Mouse (Mus musculus) neutrophil, adult 5-6 weeks (primary cell): ENCODE data around the gene Otud7a. TPM values are rescaled to one million over a fixed set of nuclear protein-coding genes. Genes with fewer than 3 reads are reported as not detected.

Experiments
- ATAC-seq: fragments of 151-379, 151-347 bp; 2 replicates; pipeline ENCODE4 v1.8.0; 2017; ENCODE audit warnings: mild to moderate bottlenecking, moderate TSS enrichment; ENCODE audit not compliant: insufficient number of reproducible peaks, poor library complexity, low FRiP score, severe bottlenecking; ENCODE audit errors: extremely low read depth
- total RNA-seq: library from RNA; stranded (forward); fragments of 200-1000 nt; gene quantifications from 2 replicates; pipeline ENCODE4 v1.2.3, GENCODE M21; 2017

The Otud7a gene
- total RNA-seq, 1 experiment from 2014 or later = not detected

- peak; percentile 52 for ATAC-seq
Measured at GRCm38 (mm10) chr7:63755476-63755948, 311.0 kb downstream of the Otud7a start.

- no peak for ATAC-seq
Measured at GRCm38 (mm10) chr7:63757136-63757677, 312.7 kb downstream of the Otud7a start.

GRCm38 (mm10) chr7:63757678-63758239 lies 313.2 kb downstream of the Otud7a start:
- no peak for ATAC-seq

- ATAC-seq = no peak
Measured at GRCm38 (mm10) chr7:63758240-63758826, 313.8 kb downstream of the Otud7a start.

GRCm38 (mm10) chr7:63759606-63760005 lies 315.1 kb downstream of the Otud7a start:
- ATAC-seq = no peak

- no peak for ATAC-seq
Measured at GRCm38 (mm10) chr7:63762529-63762928, 318.0 kb downstream of the Otud7a start.

- no peak for ATAC-seq
Measured at GRCm38 (mm10) chr7:63768398-63769029, 324.0 kb downstream of the Otud7a start.

GRCm38 (mm10) chr7:63773268-63773667 lies 328.7 kb downstream of the Otud7a start:
- ATAC-seq = no peak

GRCm38 (mm10) chr7:63774291-63774690 lies 329.7 kb downstream of the Otud7a start:
- ATAC-seq = no peak

- ATAC-seq = no peak
Measured at GRCm38 (mm10) chr7:63777328-63777727, 332.8 kb downstream of the Otud7a start.

- no peak for ATAC-seq
Measured at GRCm38 (mm10) chr7:63780821-63781220, 336.3 kb downstream of the Otud7a start.

GRCm38 (mm10) chr7:63789743-63790142 lies 345.2 kb downstream of the Otud7a start:
- ATAC-seq = no peak

- no peak for ATAC-seq
Measured at GRCm38 (mm10) chr7:63796001-63796632, 351.6 kb downstream of the Otud7a start.

- ATAC-seq = no peak
Measured at GRCm38 (mm10) chr7:63798446-63798845, 353.9 kb downstream of the Otud7a start.

GRCm38 (mm10) chr7:63799304-63799703 lies 354.8 kb downstream of the Otud7a start:
- no peak for ATAC-seq

GRCm38 (mm10) chr7:63802751-63803150 lies 358.2 kb downstream of the Otud7a start:
- ATAC-seq = no peak
